Comparison of ENCODE assay signal across 8 mouse cellular contexts in genomic region chr4:114999773-115000428, GRCm38 (mm10). TPM values are rescaled to one million over a fixed set of nuclear protein-coding genes. Genes with fewer than 3 reads are reported as not detected.
DNase-seq lines count a peak whose midpoint lies in the region; ATAC-seq and TF ChIP-seq lines count a peak whose summit lies in the region.

TSS of gene Stil (plus strand) at chr4:115000159.

- peak within 1 kb of the TSS; percentile 96 for H3K27ac ChIP-seq in embryonic facial prominence, embryonic 13.5 days
- peak within 1 kb of the TSS; percentile 72 for H3K27ac ChIP-seq in kidney, adult 2 months (ENCODE audit: insufficient read depth, low read depth, low read length)
- peak within 1 kb of the TSS; percentile 96 for H3K27ac ChIP-seq in limb, embryonic 12.5 days
- H3K27ac ChIP-seq in midbrain, embryonic 15.5 days, result peak within 1 kb of the TSS; percentile 95
- peak within 1 kb of the TSS; percentile 91 for H3K27ac ChIP-seq in spleen, adult 2 months (ENCODE audit: insufficient read depth, low read length)

- TF ChIP-seq CTCF in kidney, adult 2 months (conservative IDR thresholded peaks at IDR 0.05; ENCODE audit: insufficient read depth, insufficient read length, low read depth, low read length), result no peak
- TF ChIP-seq CTCF in spleen, adult 2 months (IDR thresholded peaks at IDR 0.05; ENCODE audit: extremely low read depth, insufficient read depth, insufficient read length, insufficient replicate concordance), result no peak

- H3K36me3 ChIP-seq in embryonic facial prominence, embryonic 13.5 days, result peaks cover 13% of the 10 kb centered on the region
- H3K36me3 ChIP-seq in kidney, adult 2 months (ENCODE audit: control insufficient read depth, insufficient read depth, low read length), result no peaks in the 10 kb centered on the region
- peaks cover 17% of the 10 kb centered on the region for H3K36me3 ChIP-seq in limb, embryonic 12.5 days
- H3K36me3 ChIP-seq in midbrain, embryonic 15.5 days (replicated peaks), result no peaks in the 10 kb centered on the region
- no peaks in the 10 kb centered on the region for H3K36me3 ChIP-seq in spleen, adult 2 months (ENCODE audit: control insufficient read depth, insufficient read depth, low read length)

- H3K4me3 ChIP-seq in embryonic facial prominence, embryonic 13.5 days, result peak within 1 kb of the TSS; percentile 77
- peak within 1 kb of the TSS; percentile 67 for H3K4me3 ChIP-seq in kidney, adult 2 months (ENCODE audit: insufficient read depth, low read depth, low read length)
- peak within 1 kb of the TSS; percentile 74 for H3K4me3 ChIP-seq in limb, embryonic 12.5 days (replicated peaks)
- peak within 1 kb of the TSS; percentile 67 for H3K4me3 ChIP-seq in midbrain, embryonic 15.5 days
- H3K4me3 ChIP-seq in spleen, adult 2 months (ENCODE audit: extremely low read depth, insufficient read depth, insufficient read length), result peak within 1 kb of the TSS; percentile 87

- H3K9ac ChIP-seq in embryonic facial prominence, embryonic 13.5 days, result peak within 1 kb of the TSS; percentile 84
- peak within 1 kb of the TSS; percentile 73 for H3K9ac ChIP-seq in limb, embryonic 12.5 days (replicated peaks)
- peak within 1 kb of the TSS; percentile 69 for H3K9ac ChIP-seq in midbrain, embryonic 15.5 days

- DNase-seq in 3134 (ENCODE audit: extremely low read depth, insufficient read length, low spot score), result peak; percentile 97
- peak; percentile 96 to 98 for DNase-seq in adrenal gland, postnatal 36 days
- peak; percentile 96 to 98 for DNase-seq in heart, adult 18-20 months
- peak; percentile 98 for DNase-seq in kidney, adult 2 months
- peak; percentile 92 to 93 for DNase-seq in spleen, adult 2 months (ENCODE audit: low read depth in 1 of 2, low spot score in 2 of 2)

- ATAC-seq in embryonic facial prominence, embryonic 13.5 days (ENCODE audit: insufficient number of reproducible peaks, insufficient read depth, low FRiP score, low TSS enrichment, low read depth), result peak; percentile 100
- ATAC-seq in limb, embryonic 12.5 days (ENCODE audit: insufficient number of reproducible peaks, insufficient read depth, low FRiP score, low TSS enrichment, low read depth), result peak; percentile 100
- ATAC-seq in midbrain, embryonic 15.5 days (replicated peaks), result peak; percentile 100

- H3K4me1 ChIP-seq in embryonic facial prominence, embryonic 13.5 days, result peaks cover 18% of the 10 kb centered on the region
- no peaks in the 10 kb centered on the region for H3K4me1 ChIP-seq in kidney, adult 2 months (ENCODE audit: control insufficient read depth, insufficient read depth, low read length)
- H3K4me1 ChIP-seq in limb, embryonic 12.5 days (replicated peaks), result peaks cover 17% of the 10 kb centered on the region
- peaks cover 15% of the 10 kb centered on the region for H3K4me1 ChIP-seq in midbrain, embryonic 15.5 days
- H3K4me1 ChIP-seq in spleen, adult 2 months (ENCODE audit: control insufficient read depth, insufficient read depth, insufficient read length), result no peaks in the 10 kb centered on the region

- H3K27me3 ChIP-seq in embryonic facial prominence, embryonic 13.5 days, result no peaks in the 10 kb centered on the region
- no peaks in the 10 kb centered on the region for H3K27me3 ChIP-seq in kidney, adult 2 months (replicated peaks; ENCODE audit: control insufficient read depth, insufficient read depth, low read length)
- no peaks in the 10 kb centered on the region for H3K27me3 ChIP-seq in limb, embryonic 12.5 days
- H3K27me3 ChIP-seq in midbrain, embryonic 15.5 days (replicated peaks), result no peaks in the 10 kb centered on the region
- H3K27me3 ChIP-seq in spleen, adult 2 months (ENCODE audit: control insufficient read depth, insufficient read depth, low read length), result no peaks in the 10 kb centered on the region

- H3K9me3 ChIP-seq in embryonic facial prominence, embryonic 13.5 days, result no peaks in the 10 kb centered on the region
- H3K9me3 ChIP-seq in limb, embryonic 12.5 days, result no peaks in the 10 kb centered on the region
- H3K9me3 ChIP-seq in midbrain, embryonic 15.5 days, result no peaks in the 10 kb centered on the region

- WGBS in embryonic facial prominence, embryonic 13.5 days, result under 1% methylated on average over 52 of the region's 52 CpGs
- 1% methylated on average over 52 of the region's 52 CpGs for WGBS in kidney, adult 2 months
- WGBS in limb, embryonic 12.5 days, result under 1% methylated on average over 52 of the region's 52 CpGs
- under 1% methylated on average over 52 of the region's 52 CpGs for WGBS in midbrain, embryonic 15.5 days
- WGBS in spleen, adult 2 months, result under 1% methylated on average over 52 of the region's 52 CpGs

- H3K4me2 ChIP-seq in embryonic facial prominence, embryonic 13.5 days, result peak within 1 kb of the TSS; percentile 73
- peak within 1 kb of the TSS; percentile 69 for H3K4me2 ChIP-seq in limb, embryonic 12.5 days
- H3K4me2 ChIP-seq in midbrain, embryonic 15.5 days, result peak within 1 kb of the TSS; percentile 93

- peak; percentile 9 for TF ChIP-seq POLR2A in kidney, adult 2 months (IDR thresholded peaks at IDR 0.05; ENCODE audit: low read depth, low read length)
- peak; percentile 14; the same call in 1 of the 2 replicates for TF ChIP-seq POLR2A in spleen, adult 2 months (IDR thresholded peaks at IDR 0.05; ENCODE audit: low read depth, low read length)

RNA-seq across cellular contexts. Expression of gene Stil, which starts in this region (rescaled TPM):
- under 1 TPM; 0.56 to 0.79 TPM for total RNA-seq in adrenal gland, postnatal 36 days (2021)
- polyA plus RNA-seq in embryonic facial prominence, embryonic 13.5 days (2015; fragmentation: Nextera tagmentation; extraction: Ambion mirVana), result 12.4 and 12.5 TPM in 2 replicates
- total RNA-seq in heart, adult 18-20 months (2021), result under 1 TPM; 0.20 to 0.23 TPM
- 0.11 and 0.13 TPM in 2 replicates for polyA plus RNA-seq in kidney, adult 2 months (2012; rRNA removed)
- 16.9 and 20.3 TPM in 2 replicates for polyA plus RNA-seq in limb, embryonic 12.5 days (2016; fragmentation: Nextera tagmentation; extraction: Ambion mirVana)
- polyA plus RNA-seq in midbrain, embryonic 15.5 days (2015; fragmentation: Nextera tagmentation; extraction: Ambion mirVana), result 1.8 and 2.6 TPM in 2 replicates
- 1.2 TPM in 2 replicates for polyA plus RNA-seq in spleen, adult 2 months (2012; rRNA removed)

Comparison
In these comparisons a context has a peak if more than half of its experiments do, and no peak if none do; other contexts are left out.
1. Peak in every context shown above with its lines: DNase-seq, ATAC-seq, H3K4me3 ChIP-seq and H3K27ac ChIP-seq.
2. Peak in DNase-seq in adrenal gland, postnatal 36 days; RNA of the gene not detected or under 1 TPM.
3. Peak in DNase-seq in heart, adult 18-20 months; RNA of the gene not detected or under 1 TPM.
4. Peak in DNase-seq, H3K4me3 ChIP-seq and H3K27ac ChIP-seq in kidney, adult 2 months; RNA of the gene not detected or under 1 TPM.